ENCODE assay signal across 9 mouse cellular contexts in genomic region chr11:18070586-18071306, GRCm38 (mm10).
DNase-seq lines count a peak whose midpoint lies in the region; ATAC-seq and TF ChIP-seq lines count a peak whose summit lies in the region.
"Had no signal": no experiment of that assay in that cellular context is flagged by ENCODE, and none has a peak within 500 bp of the region (broad histone marks: within the 10 kb centered on the region; RNA-seq: fewer than 3 reads in every experiment).

No protein-coding gene starts in this region.

- WGBS in forebrain, embryonic 13.5 days = 81% methylated on average over 4 of the region's 4 CpGs
- 91% methylated on average over 4 of the region's 4 CpGs for WGBS in forebrain, embryonic 10.5 days
- WGBS in lung, postnatal 0 days = 71% methylated on average over 4 of the region's 4 CpGs
- WGBS in hindbrain, embryonic 16.5 days = 73% methylated on average over 4 of the region's 4 CpGs

- H3K4me2 ChIP-seq in forebrain, embryonic 13.5 days = no peak overlapping the region
- no peak overlapping the region for H3K4me2 ChIP-seq in lung, postnatal 0 days (replicated peaks; ENCODE audit: low read depth, low read length)
- H3K4me2 ChIP-seq in hindbrain, embryonic 16.5 days (ENCODE audit: low read length) = no peak overlapping the region

- no peaks in the 10 kb centered on the region for H3K27me3 ChIP-seq in forebrain, embryonic 13.5 days
- H3K27me3 ChIP-seq in forebrain, embryonic 10.5 days (ENCODE audit: poor library complexity, severe bottlenecking) = no peaks in the 10 kb centered on the region
- no peaks in the 10 kb centered on the region for H3K27me3 ChIP-seq in lung, postnatal 0 days (replicated peaks; ENCODE audit: insufficient read depth, low read length)
- H3K27me3 ChIP-seq in hindbrain, embryonic 16.5 days (replicated peaks; ENCODE audit: control insufficient read depth, insufficient read depth, low read length) = no peaks in the 10 kb centered on the region

- no peak for TF ChIP-seq EP300 in lung, postnatal 0 days (IDR thresholded peaks at IDR 0.05)

- no peak overlapping the region for H3K4me3 ChIP-seq in forebrain, embryonic 13.5 days
- no peak overlapping the region for H3K4me3 ChIP-seq in forebrain, embryonic 10.5 days
- no peak overlapping the region for H3K4me3 ChIP-seq in lung, postnatal 0 days (ENCODE audit: low read depth, low read length)
- H3K4me3 ChIP-seq in hindbrain, embryonic 16.5 days (ENCODE audit: low read length) = no peak overlapping the region

- H3K27ac ChIP-seq in forebrain, embryonic 13.5 days = no peak overlapping the region
- no peak overlapping the region for H3K27ac ChIP-seq in forebrain, embryonic 10.5 days
- H3K27ac ChIP-seq in lung, postnatal 0 days (ENCODE audit: low read length) = no peak overlapping the region
- H3K27ac ChIP-seq in hindbrain, embryonic 16.5 days (ENCODE audit: low read depth, low read length) = no peak overlapping the region

- peak; percentile 61 for ATAC-seq in forebrain, embryonic 13.5 days
- peak; percentile 30; the same call in 1 of the 2 replicates for ATAC-seq in lung, postnatal 0 days
- ATAC-seq in hindbrain, embryonic 16.5 days = 0 out of 2 replicates have a peak, but pooled peaks have one; percentile 22

- no peaks in the 10 kb centered on the region for H3K9me3 ChIP-seq in forebrain, embryonic 13.5 days (replicated peaks)
- no peaks in the 10 kb centered on the region for H3K9me3 ChIP-seq in forebrain, embryonic 10.5 days
- no peaks in the 10 kb centered on the region for H3K9me3 ChIP-seq in lung, postnatal 0 days (ENCODE audit: low read length)
- H3K9me3 ChIP-seq in hindbrain, embryonic 16.5 days (ENCODE audit: control insufficient read depth, low read length) = no peaks in the 10 kb centered on the region

- no peaks in the 10 kb centered on the region for H3K36me3 ChIP-seq in forebrain, embryonic 13.5 days (ENCODE audit: poor library complexity, severe bottlenecking)
- H3K36me3 ChIP-seq in forebrain, embryonic 10.5 days (replicated peaks) = no peaks in the 10 kb centered on the region
- no peaks in the 10 kb centered on the region for H3K36me3 ChIP-seq in lung, postnatal 0 days (ENCODE audit: insufficient read depth, low read length)
- H3K36me3 ChIP-seq in hindbrain, embryonic 16.5 days (ENCODE audit: control insufficient read depth, insufficient read depth, low read length) = no peaks in the 10 kb centered on the region

- TF ChIP-seq CTCF in lung, postnatal 0 days (IDR thresholded peaks at IDR 0.05) = no peak

- no peak overlapping the region for H3K9ac ChIP-seq in forebrain, embryonic 13.5 days
- no peak overlapping the region for H3K9ac ChIP-seq in lung, postnatal 0 days (replicated peaks; ENCODE audit: low read depth)
- no peak overlapping the region for H3K9ac ChIP-seq in hindbrain, embryonic 16.5 days (ENCODE audit: low read depth, low read length)

- peaks cover 9% of the 10 kb centered on the region for H3K4me1 ChIP-seq in forebrain, embryonic 13.5 days
- peaks cover 6% of the 10 kb centered on the region; the same call in 1 of the 2 replicates for H3K4me1 ChIP-seq in forebrain, embryonic 10.5 days
- H3K4me1 ChIP-seq in lung, postnatal 0 days (ENCODE audit: insufficient read depth, low read depth, low read length) = no peaks in the 10 kb centered on the region
- H3K4me1 ChIP-seq in hindbrain, embryonic 16.5 days (ENCODE audit: control insufficient read depth, insufficient read depth, low read depth, low read length) = 0 out of 2 replicates have a peak, but pooled peaks cover 3% of the 10 kb centered on the region

- DNase-seq in forebrain, embryonic 10.5 days (ENCODE audit: extremely low spot score, low spot score) = no peak
- DNase-seq in lung, postnatal 0 days (ENCODE audit: low spot score) = peak; percentile 17
- no peak for DNase-seq in lung, postnatal 25 days (ENCODE audit: low spot score)
- peak; percentile 13 for DNase-seq in cerebellum, adult 8-10 months
- no peak for DNase-seq in urinary bladder, adult 2 months (ENCODE audit: low spot score)
- no peak for DNase-seq in thymus, postnatal 10 days (ENCODE audit: low spot score in 2 of 2)
- DNase-seq: liver had no signal

Comparison
In these comparisons a context has a peak if more than half of its experiments do, and no peak if none do; other contexts are left out.
1. DNase-seq: peak in lung, postnatal 0 days (single experiment) and cerebellum, adult 8-10 months (single experiment); none in forebrain, embryonic 10.5 days (single experiment), lung, postnatal 25 days (single experiment), urinary bladder, adult 2 months (single experiment) and thymus, postnatal 10 days (0 of 2).
2. Peak in every context shown above with its lines, with median percentiles within 50 percentile points of each other: ATAC-seq.